Mouse (Mus musculus) cerebellum, postnatal 4 days (tissue): ENCODE data around the gene Spc24.
A peak's percentile ranks its signal among the peaks of the same experiment; 100 is the strongest.
"Not testable (repeated sequence)": the region's sequence is repeated elsewhere in the genome, so short reads cannot be mapped to it uniquely, and the experiment has no call there.

ENCODE experiments used
- DNase-seq, 2 experiments: peaks; one replicate each; pipeline ENCODE4 v3.0.0; 2022; ENCODE audit warnings: low spot score in 2 of 2, mixed read lengths in 1 of 2

Gene Spc24

DNA sequence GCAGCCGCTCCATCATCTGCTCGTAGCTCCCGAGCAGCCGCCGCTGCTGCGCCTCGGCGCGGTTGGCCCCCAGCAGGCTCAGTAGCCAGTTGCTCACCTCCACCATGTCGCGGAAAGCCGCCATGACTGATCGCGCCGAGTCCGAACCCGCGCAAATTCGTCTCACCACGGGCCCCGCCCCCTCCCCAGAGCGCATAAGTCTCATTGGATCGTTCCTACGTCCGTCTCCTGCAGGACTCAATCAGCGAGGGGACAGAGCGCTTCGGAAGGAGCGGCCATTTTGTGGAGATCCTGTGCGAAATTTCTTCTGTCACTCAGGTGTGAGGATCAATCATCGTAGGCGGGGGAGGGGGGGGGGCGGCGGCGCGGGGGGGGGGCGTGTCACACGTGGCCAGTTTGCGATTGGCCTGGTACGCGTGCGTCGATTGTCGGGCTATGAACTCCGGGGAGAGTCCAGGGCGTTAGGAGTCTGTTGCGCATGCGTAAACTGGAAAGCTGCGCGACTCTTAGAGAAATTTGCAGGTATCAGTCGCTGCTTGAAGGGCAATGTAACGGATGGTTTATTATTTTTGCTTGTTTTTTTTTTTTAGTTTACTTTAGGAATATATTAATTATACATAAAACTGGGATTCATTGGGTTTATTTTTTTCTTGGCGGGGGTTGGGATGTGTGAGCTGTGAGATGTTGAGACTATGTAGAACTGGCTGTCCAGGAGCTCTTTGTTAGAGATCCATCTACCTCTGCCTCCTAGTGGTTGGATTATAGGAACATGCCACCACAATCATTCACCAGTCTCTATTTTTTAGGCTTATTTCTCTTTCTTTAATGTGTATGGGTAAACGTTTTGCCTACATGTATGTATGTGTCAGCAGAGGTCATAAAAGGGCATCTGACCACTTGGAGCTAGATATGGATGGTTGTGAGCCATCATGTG, at the start of gene Spc24:
Gene Spc24 (minus strand): TSS at position 149 of the 934 bp plus-strand sequence.
- peak; percentile 95 to 98 for DNase-seq

DNA sequence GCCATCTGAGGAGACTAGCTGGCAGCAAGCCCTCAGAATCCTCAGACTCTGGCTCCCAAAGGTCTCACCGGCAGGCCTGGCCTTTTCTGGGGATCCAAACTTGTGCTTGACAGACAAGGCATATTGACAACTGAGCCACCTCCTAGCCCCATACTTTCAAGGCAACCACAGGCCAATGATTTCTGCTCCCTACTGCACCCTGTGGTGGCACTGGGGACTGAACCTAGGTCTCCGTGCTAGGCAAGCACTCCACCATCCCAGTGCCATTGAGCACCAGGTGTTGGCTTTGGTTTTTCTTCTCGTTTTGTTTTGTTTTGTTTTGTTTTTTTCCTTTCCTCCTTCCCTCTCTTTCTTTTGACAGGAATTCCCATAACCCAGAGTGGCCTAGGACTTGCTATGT, 48.5 kb upstream of the Spc24 start:
- DNase-seq, result no peak

DNA sequence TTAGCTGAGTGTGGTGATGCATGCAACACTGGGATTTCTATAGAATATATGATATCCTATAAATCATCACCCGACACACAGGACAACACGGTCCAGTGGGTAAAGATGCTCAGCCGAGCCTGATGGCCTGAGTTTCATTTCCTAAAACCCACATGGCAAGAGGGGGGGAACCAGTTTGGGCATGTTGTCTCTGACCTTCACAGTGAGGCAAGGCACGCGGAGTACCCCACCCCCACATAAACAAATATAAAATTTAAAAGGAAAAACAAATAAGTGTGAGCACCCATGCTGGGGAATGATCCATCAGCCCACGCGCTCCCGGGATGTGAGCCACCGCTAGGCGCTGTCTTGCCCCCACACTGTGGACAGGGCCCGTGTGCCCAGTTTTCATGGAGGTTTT, 46.9 kb upstream of the Spc24 start:
- DNase-seq, result no peak

- no peak for DNase-seq
These were observed 46.3 kb upstream of the Spc24 start for GRCm38 (mm10) chr9:21806363-21806762.

DNA sequence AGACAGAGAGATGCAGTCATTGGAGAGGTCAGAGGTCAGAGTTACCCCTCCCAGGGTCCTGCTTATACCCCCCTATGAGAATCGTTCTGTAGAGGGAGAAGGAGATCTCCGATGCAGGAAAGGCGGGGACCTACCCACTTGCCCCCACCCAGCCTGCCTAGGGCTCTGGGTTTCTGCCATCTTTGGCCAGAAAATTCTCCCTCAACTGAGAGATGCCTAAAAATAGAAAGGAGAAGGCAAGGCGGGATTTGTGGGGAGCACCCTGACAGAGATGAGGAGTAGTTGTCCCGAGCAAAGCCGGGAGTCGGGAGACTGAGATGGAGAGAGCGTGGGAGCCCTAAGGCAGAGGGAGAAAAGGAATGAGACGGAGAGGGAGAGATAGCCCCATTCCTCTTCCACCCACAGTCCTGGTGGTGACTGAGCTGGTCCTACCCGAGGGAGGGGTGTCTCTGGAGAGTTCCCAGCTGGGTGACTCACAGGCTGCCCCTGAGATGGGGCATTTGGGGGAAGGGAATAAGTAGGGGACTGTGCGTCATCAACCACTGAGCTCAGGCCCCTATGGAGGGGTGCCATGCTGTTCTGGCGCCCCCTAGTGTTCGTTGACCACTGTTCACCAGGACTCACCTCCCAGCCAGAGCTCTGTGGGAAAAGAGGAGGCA, 44.0 kb upstream of the Spc24 start:
- DNase-seq, result peak; percentile 62 to 80

DNA sequence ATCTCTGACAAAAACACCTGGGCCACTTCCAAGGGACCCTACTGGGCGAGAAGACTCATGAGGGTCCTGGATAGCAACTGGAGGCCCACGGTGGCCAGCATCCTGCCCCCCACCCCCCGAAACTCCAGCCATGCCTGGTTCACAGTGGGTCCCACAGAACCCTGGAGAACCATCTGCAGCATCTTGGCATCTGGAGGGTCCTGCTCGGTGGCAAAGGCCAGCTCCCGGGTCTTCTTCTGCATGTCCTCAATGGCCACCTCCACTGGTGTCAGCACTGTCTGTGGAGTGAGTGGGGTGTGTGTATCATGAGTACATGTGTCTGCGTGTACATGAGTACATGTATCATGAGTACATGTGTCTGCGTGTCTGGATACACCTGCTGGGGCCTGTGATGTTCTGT, 41.5 kb upstream of the Spc24 start:
- no peak for DNase-seq

- no peak for DNase-seq
These were observed 41.0 kb upstream of the Spc24 start for GRCm38 (mm10) chr9:21801121-21801520.

DNA sequence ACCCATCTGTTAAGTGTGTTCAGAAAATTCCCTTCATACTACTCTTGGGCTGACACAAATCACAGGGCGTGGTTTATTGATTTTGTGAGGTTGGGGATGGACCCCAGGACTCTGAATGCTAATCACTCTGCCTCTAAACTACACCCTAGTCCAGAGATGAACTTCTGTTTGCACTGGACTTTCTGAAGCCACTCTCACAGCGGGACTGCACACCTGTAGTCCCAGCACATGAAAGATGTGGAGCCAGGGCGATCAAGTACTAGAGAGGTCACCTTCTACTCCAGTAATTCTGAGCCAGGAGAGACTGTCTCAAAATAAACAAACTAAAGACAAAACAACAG, 38.9 kb upstream of the Spc24 start:
- DNase-seq, result no peak

- peak; percentile 51 to 77 for DNase-seq
These were observed 38.4 kb upstream of the Spc24 start, which contains the start of gene Kank2 for GRCm38 (mm10) chr9:21798345-21799009. Gene Kank2, minus strand, starts transcription at chr9:21798744.

DNA sequence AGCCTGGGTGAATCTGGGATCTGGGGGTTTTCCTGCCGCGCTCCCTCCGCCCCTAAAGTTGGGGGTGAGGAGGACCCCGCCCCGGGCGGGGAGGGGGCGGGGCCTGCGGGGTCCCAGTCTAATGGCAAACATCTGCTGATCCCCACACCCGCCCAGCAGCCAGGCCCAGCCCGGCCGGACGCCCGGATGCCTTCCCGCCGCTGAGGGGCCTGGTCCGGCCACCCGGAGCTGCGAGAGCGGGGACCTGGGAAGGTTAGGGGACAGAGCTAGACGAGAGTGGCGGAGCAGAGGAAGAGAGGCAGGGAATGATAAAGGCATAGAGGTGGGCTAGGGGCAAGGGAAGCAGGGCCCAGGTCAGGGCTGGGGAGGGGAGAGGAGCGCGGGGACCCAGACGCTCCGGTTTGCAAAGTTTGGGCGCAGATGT, 37.8 kb upstream of the Spc24 start:
- peak in 1 of 2 experiments; percentile 28 for DNase-seq

- DNase-seq, result no peak
These were observed 36.8 kb upstream of the Spc24 start for GRCm38 (mm10) chr9:21796919-21797318.

DNA sequence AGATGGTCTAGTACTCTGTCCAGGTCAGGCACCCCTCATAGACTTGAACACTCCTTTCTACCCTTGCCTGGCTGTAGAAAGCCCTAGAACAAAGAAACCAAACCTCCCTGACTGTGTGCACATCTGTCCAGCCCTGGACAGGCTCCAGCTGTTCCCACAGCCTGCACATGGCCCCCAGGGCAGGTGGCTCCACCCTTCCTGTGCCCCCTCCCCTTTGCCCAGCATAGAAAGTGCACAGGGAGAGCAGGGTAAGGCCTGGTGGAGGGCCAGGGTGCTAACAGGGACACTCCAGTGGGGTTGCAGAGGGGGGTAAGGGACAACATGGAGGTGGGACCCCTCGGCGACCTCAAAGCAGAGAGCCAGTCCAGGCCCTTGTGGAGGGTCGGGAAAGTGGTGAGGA, 36.2 kb upstream of the Spc24 start:
- no peak for DNase-seq

DNA sequence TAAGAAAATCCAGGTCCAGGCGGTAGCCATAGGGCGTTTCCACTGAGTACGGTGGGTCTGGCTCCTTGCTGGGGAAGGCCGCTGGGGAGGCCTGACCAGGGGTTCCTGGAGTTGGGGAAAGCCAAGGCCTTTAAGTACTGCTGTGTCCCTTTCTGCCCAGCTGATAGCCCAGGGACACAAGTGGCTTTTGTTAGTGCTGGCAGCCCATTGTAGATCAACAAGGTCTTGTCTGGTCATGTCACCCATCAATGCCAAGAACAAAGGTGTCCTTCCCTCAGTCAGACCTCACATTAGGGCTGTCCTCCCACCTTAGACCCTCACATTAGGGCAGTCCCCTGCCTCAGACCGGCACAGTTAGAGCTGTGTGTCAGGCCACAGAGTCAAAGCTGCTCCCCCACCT, 35.5 kb upstream of the Spc24 start:
- DNase-seq, result no peak

GRCm38 (mm10) chr9:21794925-21795324, 34.8 kb upstream of the Spc24 start:
- DNase-seq, result no peak

DNA sequence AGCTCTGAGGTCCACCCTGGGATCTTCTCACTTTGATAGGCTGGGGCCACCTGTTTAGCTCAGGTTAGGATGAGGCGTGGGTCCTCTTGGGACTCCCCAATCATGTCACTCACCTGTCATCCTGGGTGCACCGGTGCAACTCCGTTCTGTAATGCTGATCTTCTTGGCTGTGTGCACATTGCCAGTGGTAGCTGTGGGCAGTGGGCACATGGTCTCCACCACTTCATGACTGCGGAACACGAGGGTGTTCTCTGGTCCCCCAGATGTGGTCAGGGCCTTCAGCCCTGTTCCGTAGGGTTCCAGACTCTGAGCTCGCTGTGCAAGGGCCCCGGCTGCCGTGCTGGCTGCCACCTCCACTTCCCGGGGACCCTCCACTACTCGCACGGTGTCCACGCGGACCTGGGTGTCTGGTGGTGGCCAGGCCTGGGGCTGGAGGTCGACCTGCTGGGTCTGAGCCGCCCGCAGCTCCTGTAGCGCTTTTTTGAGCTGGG, 34.3 kb upstream of the Spc24 start:
- no peak for DNase-seq

DNA sequence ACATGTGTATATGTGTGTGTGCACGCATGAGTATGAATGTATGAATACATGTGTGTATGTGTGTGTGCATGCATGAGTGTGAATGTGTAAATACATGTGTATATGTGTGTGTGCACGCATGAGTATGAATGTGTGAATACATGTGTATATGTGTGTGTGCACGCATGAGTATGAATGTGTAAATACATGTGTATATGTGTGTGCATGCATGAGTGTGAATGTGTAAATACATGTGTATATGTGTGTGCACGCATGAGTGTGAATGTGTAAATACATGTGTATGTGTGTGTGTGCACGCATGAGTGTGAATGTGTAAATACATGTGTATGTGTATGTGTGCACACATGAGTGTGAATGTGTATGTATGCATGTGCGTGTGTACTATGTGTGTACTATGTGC, 33.4 kb upstream of the Spc24 start:
- not testable (repeated sequence) for DNase-seq

DNA sequence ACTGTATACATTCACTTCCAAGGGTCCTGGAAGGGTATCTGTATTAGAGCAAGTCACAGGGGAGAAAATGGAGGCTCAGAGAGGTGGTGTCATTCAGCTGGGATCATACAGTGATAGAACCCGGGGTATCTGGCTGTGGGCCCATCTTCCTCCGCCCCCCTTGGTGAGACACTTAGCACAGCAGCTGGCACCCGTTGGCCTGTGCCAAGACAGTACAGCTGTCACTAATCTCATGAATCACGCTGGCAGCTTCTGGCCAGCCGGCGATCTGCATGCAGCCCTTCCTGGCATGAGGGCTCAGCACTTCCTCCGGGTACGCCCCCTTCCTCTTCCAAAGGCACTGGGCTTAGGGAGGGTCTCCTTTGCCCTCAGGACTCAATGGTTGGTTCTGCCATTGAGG, 32.5 kb upstream of the Spc24 start:
- DNase-seq, result peak in 1 of 2 experiments; percentile 76

- DNase-seq, result no peak
These were observed 31.8 kb upstream of the Spc24 start for GRCm38 (mm10) chr9:21791861-21792260.

DNA sequence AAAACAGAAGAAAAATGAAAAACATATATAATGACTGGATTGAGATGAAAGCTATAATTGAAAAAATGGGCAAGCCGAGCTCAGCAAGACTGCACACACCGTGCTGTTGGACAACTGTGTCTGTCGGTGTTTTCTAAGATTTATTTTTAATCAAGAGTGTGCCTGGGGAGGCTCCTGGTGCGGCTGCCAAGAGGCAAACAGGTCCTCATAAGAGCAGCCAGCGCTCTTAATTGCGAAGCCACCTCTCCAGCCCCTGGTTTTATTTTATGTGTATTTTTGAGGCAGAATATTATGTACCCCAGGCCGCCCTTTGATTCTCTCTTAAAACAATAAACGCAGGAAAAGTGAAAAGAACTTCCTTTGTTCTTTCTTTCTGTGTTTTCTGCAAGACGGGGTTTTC, 28.1 kb upstream of the Spc24 start:
- DNase-seq, result no peak

DNA sequence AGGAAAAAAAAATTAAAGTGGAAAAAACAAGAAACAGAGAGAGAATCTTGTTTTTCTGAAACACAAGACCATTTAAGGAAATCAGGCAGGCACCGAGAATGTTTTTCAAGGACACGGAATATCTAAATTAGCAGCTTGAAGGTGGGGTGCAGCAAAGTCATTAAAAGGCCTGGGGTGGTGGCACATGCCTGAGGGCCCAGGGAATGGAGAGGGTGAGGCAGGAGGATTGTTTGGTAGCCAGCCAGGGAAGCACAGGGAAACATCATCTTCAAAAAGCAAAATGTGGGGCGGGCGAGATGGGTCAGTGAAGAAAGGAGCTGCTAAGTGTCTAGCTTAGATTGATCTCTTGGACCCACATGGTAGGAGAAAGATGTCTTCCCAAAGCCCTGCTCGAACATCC, 27.6 kb upstream of the Spc24 start:
- no peak for DNase-seq

- DNase-seq, result peak in 1 of 2 experiments; percentile 58
These were observed 26.8 kb upstream of the Spc24 start for GRCm38 (mm10) chr9:21786906-21787305.

- DNase-seq, result not testable (repeated sequence)
These were observed 26.2 kb upstream of the Spc24 start for GRCm38 (mm10) chr9:21786309-21786708.
